Mouse (Mus musculus): ENCODE data around the gene Akr1b7.

DNA sequence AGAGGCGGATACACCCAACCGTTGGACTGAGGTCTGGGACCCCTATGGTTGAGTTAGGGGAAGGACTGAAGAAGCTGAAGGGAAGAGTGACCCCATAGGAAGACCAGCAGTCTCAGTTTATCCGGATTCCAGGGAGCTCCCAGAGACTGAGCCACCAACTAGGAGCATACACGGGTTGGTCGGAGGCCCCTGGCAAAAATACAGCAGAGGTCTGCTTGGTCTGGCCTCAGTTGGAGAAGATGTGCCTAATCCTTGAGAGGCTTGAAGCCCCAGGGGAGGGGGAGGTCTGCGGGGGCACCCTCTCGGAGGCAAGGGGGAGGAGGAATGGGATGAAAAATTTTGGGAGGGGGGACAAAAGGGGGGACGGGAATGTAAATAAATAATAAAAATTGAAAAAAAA is 28.7 kb upstream of the Akr1b7 start:
- TF ChIP-seq CTCF (IDR thresholded peaks at IDR 0.05; ENCODE audit: extremely low read depth, insufficient read length, insufficient replicate concordance, low read depth, low read length): no peak
- TF ChIP-seq POLR2A (IDR thresholded peaks at IDR 0.05; ENCODE audit: low read depth, low read length): no peak

All from small intestine, adult 2 months (tissue).